Mouse (Mus musculus) spleen, postnatal 36 days (tissue): ENCODE data around the gene Dcdc2b.

ENCODE experiments used
- DNase-seq, 2 experiments: peaks; one replicate each; pipeline ENCODE4 v3.0.0; 2022; ENCODE audit warnings: low spot score in 2 of 2, mixed read lengths in 1 of 2

Gene Dcdc2b

GRCm38 (mm10) chr4:129614093-129614492 is at the start of gene Dcdc2b:
TSS of gene Dcdc2b (minus strand) at chr4:129614257.
- no peak for DNase-seq

GRCm38 (mm10) chr4:129662255-129662813 is 48.3 kb upstream of the Dcdc2b start:
- DNase-seq, result no peak

GRCm38 (mm10) chr4:129661584-129661983 is 47.5 kb upstream of the Dcdc2b start:
- no peak for DNase-seq

GRCm38 (mm10) chr4:129654770-129655169 is 40.7 kb upstream of the Dcdc2b start:
- no peak for DNase-seq

GRCm38 (mm10) chr4:129650359-129650758 is 36.3 kb upstream of the Dcdc2b start:
- DNase-seq, result no peak

GRCm38 (mm10) chr4:129648656-129649055 is 34.6 kb upstream of the Dcdc2b start:
- DNase-seq, result no peak

- no peak for DNase-seq
These were observed 31.1 kb upstream of the Dcdc2b start for GRCm38 (mm10) chr4:129645204-129645603.

GRCm38 (mm10) chr4:129641756-129642155 is 27.7 kb upstream of the Dcdc2b start:
- DNase-seq, result no peak

- DNase-seq, result peak; percentile 96 to 97
These were observed 26.8 kb upstream of the Dcdc2b start, which contains the start of gene Txlna for GRCm38 (mm10) chr4:129640638-129641467. TSS of gene Txlna (minus strand) at chr4:129641065.

GRCm38 (mm10) chr4:129640101-129640637 is 26.1 kb upstream of the Dcdc2b start:
- no peak for DNase-seq

GRCm38 (mm10) chr4:129639221-129639620 is 25.2 kb upstream of the Dcdc2b start:
- DNase-seq, result no peak

- no peak for DNase-seq
These were observed 19.8 kb upstream of the Dcdc2b start for GRCm38 (mm10) chr4:129633852-129634251.

GRCm38 (mm10) chr4:129631867-129632266 is 17.8 kb upstream of the Dcdc2b start:
- DNase-seq, result no peak

GRCm38 (mm10) chr4:129630944-129631343 is 16.9 kb upstream of the Dcdc2b start:
- no peak for DNase-seq

- no peak for DNase-seq
These were observed 12.0 kb upstream of the Dcdc2b start for GRCm38 (mm10) chr4:129626035-129626434.

GRCm38 (mm10) chr4:129625496-129625895 is 11.4 kb upstream of the Dcdc2b start:
- DNase-seq, result no peak

- peak; percentile 85 to 89 for DNase-seq
These were observed 10.9 kb upstream of the Dcdc2b start for GRCm38 (mm10) chr4:129625029-129625370.

GRCm38 (mm10) chr4:129624281-129625028 is 10.4 kb upstream of the Dcdc2b start:
- DNase-seq, result peak; percentile 87 to 89

GRCm38 (mm10) chr4:129623681-129624091 is 9.6 kb upstream of the Dcdc2b start, which contains the start of gene Ccdc28b:
TSS of gene Ccdc28b (minus strand) at chr4:129623947.
- DNase-seq, result peak in 1 of 2 experiments; percentile 35

GRCm38 (mm10) chr4:129622803-129623535 is 8.9 kb upstream of the Dcdc2b start:
- DNase-seq, result no peak

GRCm38 (mm10) chr4:129622120-129622802 is 8.2 kb upstream of the Dcdc2b start:
- DNase-seq, result no peak
